Mouse (Mus musculus): ENCODE measurements around the gene Car12. TPM values are rescaled to one million over a fixed set of nuclear protein-coding genes. Genes with fewer than 3 reads are reported as not detected.

The Car12 gene
- total RNA-seq, 1 experiment from 2014 or later, result 0.12 TPM

DNA sequence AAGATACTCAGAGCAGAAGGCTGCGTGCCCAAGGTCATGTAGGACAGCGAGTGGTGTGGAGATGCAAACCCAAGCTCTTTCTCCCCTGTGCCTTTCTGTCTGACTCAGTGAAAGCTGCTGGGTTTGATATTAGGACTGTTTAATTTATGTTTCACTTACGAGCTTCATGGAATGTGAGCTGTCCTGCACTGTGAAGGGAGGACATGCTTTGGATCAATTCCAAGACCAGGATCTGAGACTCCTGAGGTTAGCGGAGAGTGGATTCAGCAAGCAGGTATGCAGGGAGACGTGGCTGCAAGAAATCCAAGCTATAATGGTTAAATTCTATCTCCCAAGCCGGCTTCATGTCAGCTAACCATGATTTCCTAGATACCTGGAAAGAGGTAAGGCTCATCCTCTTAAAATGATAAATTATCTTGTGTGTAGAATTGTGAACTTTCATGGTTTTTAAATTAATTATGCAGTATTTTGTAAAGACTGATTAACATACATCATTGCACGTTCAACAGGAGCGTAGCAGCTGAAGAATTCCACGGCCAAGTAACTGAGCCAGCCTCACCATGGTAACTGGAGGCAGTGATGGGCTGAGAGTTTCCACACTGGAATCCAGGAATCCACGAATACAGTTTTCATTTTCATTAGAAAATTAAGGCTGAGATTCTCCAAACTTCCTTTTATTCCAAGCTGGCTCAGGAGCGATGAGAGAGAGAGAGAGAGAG lies 5.3 kb upstream of the Car12 start:
- no peak for ATAC-seq (ENCODE audit: extremely low read depth, insufficient number of reproducible peaks, low FRiP score, poor library complexity, severe bottlenecking)

DNA sequence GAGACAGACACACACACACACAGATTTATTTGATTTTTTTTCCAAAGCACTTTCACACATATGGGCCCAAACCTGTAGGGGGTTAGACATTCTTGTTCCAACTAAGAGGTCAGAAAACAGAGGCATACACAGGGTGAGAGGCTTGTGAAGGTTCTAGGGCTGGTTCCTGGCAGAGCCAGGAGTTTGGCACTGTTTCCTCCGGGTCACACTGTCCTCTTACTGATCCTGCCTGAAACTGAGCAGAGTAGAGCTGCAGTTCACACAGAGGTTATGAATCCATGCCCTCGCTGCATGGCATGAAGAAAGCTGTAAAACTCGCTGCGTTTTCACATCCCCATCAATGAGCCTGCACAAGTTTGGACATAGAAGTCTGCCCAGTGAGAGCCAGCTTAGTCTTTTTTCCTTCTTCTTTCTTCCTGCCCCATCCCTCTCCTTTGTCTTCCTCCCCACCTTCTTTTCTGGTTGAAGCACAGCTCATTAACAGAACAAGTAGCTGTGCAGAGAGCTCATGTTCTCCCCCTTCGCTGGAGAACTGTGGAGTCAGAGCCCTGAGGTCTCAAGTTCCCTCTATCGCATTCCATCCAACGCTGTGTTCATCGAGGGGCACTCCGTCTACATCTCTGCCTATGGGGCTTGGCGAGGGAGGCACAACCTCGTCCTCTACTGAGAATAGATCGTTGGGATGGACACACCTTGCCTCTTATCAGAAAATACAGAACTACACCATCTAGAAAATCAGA lies 4.5 kb upstream of the Car12 start:
- no peak for ATAC-seq (ENCODE audit: extremely low read depth, insufficient number of reproducible peaks, low FRiP score, poor library complexity, severe bottlenecking)

DNA sequence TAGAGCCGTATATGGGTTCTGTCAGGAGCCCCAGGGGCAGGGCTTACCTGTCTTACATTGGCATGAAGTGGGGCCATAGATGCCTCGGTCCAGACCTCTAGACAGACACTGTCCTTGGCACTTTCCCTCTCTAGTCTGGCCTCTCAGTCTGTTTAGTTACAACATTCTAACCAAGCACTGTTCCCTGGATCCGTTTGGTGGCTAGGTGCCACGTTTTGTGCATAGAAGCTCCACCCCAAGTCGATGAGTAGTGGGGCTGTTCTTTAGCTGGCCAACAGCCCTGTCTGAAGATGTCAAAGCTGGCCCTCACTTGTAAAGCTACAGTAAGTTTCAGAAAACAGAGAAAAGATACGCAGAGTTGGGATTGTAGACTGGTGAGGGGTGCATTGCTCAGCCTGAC lies 2.9 kb upstream of the Car12 start:
- no peak for ATAC-seq (ENCODE audit: extremely low read depth, insufficient number of reproducible peaks, low FRiP score, poor library complexity, severe bottlenecking)

DNA sequence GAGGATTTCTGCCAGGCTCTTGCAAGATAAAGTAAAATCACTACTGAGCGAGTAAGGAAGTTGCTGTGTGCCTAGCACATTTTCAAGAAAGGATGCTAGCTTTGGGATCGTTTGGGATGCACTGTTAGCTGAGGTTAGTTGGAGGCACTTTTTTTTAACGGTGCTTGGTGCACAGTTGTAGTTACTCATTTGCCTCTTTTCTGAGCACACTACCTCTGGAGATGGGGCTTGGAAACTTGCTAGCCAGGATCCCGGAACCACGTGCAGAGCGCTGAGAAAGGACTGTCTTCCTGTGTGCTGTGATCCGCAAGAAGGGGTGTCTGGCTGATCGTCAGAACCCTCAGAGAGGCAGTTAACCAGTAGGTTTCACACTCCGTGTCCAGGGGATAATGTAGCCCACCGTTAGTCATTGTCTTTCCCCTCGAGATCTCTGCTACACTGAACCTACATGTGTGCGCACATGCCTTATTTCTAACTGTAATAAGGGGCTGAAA lies 583 bp downstream of the Car12 start:
- no peak for ATAC-seq (ENCODE audit: extremely low read depth, insufficient number of reproducible peaks, low FRiP score, poor library complexity, severe bottlenecking)

DNA sequence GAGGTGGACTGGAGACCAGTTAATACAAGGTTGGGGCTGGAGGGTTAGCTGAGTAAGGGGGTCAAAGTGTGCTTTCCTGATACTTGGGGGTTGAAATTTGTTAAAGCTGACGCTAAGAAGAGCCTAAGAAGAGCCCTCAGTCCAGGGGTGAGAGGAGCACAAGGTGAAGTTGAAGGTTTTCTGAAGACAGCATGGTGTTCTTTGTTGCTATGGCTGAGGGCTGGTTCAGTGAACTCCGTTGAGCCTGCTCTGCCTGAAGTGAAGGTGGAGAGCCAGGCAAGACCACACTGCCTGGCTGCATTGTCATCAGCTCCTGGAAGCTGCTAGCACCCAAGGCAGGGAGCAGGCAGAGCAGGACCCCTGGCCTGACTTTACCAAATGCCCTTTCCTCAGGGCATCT lies 1.9 kb downstream of the Car12 start:
- no peak for ATAC-seq (ENCODE audit: extremely low read depth, insufficient number of reproducible peaks, low FRiP score, poor library complexity, severe bottlenecking)

DNA sequence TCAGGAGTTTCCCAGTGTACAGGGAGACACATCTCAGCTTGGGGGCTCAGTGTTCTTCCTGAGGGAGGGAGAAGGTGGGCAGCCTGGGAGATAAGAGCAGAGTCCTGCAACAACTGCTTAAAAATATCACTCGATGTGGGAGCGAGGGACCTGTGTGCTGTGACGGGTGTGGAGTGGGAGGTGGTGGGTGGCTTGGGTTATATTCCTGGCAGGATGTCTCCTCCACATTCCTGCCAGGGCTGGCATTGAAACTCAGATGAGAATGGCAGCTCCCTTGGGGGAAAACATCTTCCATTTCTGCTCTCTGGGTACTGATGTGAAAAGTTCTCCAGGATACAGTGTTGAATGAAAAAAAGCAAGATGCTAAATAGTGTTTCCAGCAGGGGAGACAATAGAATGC lies 3.0 kb downstream of the Car12 start:
- no peak for ATAC-seq (ENCODE audit: extremely low read depth, insufficient number of reproducible peaks, low FRiP score, poor library complexity, severe bottlenecking)

DNA sequence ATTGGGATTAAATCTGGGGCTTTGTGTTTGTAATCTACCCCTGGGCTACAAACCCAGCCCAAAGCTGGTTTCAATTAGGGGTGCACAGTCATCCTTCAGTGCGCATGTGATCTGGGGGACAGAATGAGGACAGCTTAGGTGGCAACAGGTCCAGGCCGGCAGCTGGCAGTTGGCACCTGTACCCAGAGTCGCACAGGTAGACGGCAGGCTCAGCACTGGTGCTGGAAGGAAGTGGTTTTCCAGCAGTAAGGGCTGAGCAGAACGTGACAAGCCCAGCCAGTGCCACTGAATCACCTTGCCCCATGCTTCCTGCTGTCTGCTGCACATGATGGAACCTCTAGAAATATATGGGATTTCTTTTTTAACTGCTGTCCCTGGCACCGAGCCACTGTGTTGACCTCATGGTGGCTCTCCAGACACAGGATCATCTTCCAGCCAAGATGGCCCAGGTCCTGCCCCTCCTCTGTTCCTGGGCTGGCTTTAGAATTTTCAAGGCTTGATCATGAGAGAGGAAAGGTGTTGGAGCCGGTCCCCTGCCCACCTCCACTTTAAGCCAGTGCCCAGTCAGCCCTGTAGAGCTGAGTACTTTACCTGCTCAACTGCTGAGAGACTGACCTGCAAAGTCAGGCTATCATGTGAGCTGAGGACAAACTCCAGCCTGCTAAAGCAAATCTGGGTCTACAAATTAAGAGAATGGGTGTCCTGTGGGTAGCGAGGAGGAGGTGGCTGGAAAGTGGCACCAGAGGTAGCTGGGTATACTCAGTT lies 7.4 kb downstream of the Car12 start:
- no peak for ATAC-seq (ENCODE audit: extremely low read depth, insufficient number of reproducible peaks, low FRiP score, poor library complexity, severe bottlenecking)

DNA sequence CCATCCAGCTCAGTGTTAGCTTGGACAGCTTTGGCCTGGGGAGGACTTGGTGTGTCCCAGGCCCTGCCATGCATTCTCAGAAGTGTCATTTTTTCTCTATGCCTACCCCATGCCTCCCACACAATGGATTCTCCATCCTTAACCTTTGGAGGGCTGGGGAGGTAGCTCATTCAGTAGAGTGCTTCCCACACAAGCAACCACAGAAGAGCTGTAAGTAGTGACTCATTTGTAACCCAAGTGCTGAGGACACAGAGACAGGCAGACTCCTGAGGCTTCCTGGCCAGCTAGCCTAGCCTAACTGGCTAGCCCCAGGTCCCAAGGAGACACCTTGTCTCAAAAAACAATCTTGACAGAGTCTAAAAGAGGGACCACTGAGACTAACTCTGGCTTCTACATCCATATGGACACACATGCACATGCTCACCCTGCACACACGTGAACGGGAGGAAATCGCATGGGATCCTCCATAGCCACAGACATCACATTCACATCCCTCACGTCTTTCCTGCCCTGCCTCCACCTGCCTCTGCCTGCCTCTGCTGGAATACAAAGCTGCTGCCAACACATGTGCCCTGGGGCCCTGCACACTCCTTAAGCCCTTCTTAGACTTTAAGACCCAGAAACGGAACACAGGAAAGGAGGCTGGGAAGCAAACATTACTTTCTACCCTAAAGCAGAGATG lies 8.8 kb downstream of the Car12 start:
- no peak for ATAC-seq (ENCODE audit: extremely low read depth, insufficient number of reproducible peaks, low FRiP score, poor library complexity, severe bottlenecking)

DNA sequence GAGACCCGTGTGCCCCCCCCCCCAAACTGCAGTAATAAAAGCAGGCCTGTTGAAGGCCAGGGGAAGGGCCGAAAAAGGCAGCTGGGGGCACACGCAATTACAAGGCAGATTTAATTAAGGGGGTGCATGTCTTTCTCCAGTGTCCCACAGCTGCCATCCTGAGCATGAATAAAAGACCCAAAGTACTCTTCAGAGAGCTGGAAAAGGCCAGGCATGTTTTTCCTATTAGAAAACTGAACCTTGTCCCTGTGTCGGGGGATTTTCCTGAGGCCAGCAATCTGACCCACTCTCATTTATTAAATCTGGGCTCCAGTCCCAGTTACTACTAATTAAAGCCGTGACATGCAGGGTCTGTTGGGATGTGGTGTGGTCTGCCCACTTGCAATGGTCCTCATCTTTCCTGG lies 9.4 kb downstream of the Car12 start:
- no peak for ATAC-seq (ENCODE audit: extremely low read depth, insufficient number of reproducible peaks, low FRiP score, poor library complexity, severe bottlenecking)

DNA sequence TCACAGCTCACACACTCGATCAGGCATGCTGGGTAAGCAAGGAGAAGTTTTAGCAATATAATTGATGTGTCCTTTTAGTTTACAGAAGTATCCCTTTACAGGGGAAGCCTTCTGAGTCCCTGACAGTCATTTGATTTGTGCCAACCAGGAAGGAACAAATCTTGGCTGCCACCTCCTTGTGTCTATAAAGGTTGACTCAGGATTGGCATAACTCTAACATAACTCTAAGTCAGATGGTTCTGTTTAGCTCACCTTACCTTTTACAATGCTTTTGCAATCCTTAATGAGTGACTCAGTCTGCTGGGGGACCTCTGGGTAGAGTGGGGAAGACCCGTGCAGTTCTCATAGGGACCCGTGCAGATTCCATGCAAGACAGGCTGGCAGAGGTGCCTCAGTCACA lies 12.1 kb downstream of the Car12 start:
- ATAC-seq (ENCODE audit: extremely low read depth, insufficient number of reproducible peaks, low FRiP score, poor library complexity, severe bottlenecking), result no peak

DNA sequence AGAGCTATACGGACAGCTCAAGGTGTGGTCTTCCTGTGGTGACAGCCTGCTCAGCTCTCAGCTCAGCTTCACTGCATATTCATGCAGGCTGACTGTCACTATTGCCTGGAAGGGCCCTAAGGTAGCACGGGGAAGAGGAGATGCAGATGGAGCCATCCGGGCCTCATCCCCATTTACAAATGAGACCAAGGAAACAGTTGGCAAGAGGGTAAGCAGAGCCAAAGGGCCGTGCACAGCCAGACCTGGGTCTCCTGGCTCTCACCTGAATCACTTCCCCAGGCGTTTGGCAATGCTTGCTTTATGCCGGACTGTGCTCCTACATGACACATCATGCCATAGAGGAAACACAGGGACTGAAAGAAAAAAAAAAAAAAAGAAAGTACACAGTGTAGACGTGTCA lies 13.8 kb downstream of the Car12 start:
- no peak for ATAC-seq (ENCODE audit: extremely low read depth, insufficient number of reproducible peaks, low FRiP score, poor library complexity, severe bottlenecking)

- no peak for ATAC-seq (ENCODE audit: extremely low read depth, insufficient number of reproducible peaks, low FRiP score, poor library complexity, severe bottlenecking)
These were observed 17.1 kb downstream of the Car12 start for GRCm38 (mm10) chr9:66730556-66730955.

DNA sequence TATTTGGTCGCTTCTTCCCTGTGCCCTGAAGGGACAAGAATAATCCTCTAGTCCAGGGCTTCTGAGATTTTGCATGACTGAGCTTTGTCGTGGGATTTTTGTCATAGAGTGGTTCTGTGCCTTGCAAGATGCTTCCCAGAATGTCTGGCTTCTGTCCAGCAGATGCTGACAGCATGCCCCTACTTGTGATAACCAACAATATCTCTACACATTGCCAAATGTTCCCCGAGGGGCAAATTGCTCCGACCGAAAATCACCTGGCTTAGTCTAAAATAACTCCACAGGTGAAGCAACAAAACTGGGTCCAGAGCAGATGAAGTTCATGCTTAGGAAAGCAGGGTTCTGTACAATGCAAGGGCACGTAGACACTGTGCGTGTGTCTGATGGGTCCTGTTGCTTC lies 17.8 kb downstream of the Car12 start:
- no peak for ATAC-seq (ENCODE audit: extremely low read depth, insufficient number of reproducible peaks, low FRiP score, poor library complexity, severe bottlenecking)

GRCm38 (mm10) chr9:66732791-66733691 lies 19.6 kb downstream of the Car12 start:
- ATAC-seq (ENCODE audit: extremely low read depth, insufficient number of reproducible peaks, low FRiP score, poor library complexity, severe bottlenecking), result no peak

DNA sequence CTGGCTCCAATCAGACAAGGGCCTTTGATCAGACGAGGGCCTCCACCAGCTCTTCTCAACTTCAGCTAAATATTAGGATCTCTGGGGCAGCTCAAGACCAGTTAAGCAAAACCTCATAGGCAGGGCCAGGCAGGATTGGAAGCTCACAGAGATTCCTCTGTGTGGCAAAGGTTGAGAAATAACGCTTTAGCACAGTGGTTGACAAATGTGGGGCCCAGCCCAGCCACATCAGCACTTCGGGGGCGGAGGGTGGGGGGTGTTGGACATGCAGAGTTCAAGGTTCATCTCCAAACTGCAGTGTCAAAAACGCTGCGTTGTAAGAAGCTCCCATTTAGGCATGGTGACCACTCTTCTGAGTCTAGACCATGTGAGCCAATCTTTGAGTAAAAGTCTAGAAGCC lies 21.1 kb downstream of the Car12 start:
- ATAC-seq (ENCODE audit: extremely low read depth, insufficient number of reproducible peaks, low FRiP score, poor library complexity, severe bottlenecking), result no peak

DNA sequence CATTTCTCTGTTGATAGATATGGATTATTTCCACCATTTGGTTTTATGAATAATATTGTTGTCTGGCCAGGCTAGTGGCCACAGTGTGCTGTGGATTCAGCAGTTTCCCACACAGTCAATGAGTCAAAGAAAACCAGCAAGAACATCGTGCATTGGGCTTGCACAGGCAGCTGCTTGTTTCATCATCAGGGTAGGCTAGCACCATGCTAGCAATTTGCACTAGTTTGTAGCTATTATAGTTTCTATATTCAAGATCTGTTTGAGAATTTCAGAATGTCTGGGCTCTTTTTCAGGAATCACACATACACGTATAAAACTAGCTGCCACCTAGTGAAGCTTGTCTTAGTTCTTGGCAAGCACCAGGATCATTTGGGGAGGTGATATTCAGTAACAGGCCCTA lies 21.6 kb downstream of the Car12 start:
- ATAC-seq (ENCODE audit: extremely low read depth, insufficient number of reproducible peaks, low FRiP score, poor library complexity, severe bottlenecking), result no peak

DNA sequence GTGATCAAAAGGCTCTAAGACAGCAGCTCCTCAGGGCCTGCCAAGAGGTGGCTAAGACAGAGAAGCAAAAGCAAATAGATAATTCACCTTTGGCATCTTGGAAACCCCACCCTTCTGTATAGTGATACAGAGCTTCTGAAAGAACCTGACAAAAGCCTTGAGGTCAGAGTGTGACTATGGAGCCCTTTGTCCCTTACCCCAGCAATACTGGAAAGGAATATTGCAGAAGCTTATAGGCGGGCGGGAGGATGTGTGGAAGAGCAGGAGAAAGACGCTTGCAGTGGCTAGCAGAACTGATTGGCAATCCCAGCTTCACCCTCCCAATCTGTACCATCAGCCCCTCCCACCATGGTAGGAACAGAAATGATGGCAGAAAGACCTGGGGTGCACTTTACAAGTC lies 22.5 kb downstream of the Car12 start:
- ATAC-seq (ENCODE audit: extremely low read depth, insufficient number of reproducible peaks, low FRiP score, poor library complexity, severe bottlenecking), result no peak

DNA sequence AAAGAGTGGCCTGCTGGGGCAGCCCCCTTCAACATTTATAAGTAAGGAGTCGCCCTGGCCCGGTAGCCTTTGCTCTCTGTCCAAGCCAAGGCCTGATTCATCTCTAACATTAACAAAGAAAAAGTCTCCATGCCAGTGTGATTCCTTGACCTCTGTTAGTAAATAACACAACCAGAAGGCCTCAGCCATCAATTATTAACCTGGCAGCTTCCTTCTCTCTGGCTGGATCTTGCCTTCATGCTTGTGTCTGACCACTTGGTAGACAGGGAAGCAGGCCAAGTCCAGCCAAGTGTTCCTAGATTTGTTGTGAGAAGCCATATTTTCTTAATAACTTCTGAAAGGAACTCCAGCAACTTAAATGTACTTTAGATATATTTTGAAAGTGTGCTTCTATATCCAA lies 23.1 kb downstream of the Car12 start:
- ATAC-seq (ENCODE audit: extremely low read depth, insufficient number of reproducible peaks, low FRiP score, poor library complexity, severe bottlenecking), result no peak
